Mouse (Mus musculus) hindbrain, embryonic 11.5 days (tissue): ENCODE data around the gene Ehbp1. TPM values are rescaled to one million over a fixed set of nuclear protein-coding genes. Genes with fewer than 3 reads are reported as not detected.

Source experiments
- ATAC-seq: fragments of 200-750 bp; cut with Nextera tagmentation; 2 replicates; pipeline ENCODE4 v1.8.0; 2017; ENCODE audit warnings: mild to moderate bottlenecking, moderate TSS enrichment, moderate library complexity; ENCODE audit not compliant: low FRiP score
- DNase-seq: peaks from one replicate; pipeline ENCODE4 v3.0.0-alpha.2; 2015; ENCODE audit warnings: low spot score
- H3K27ac ChIP-seq: fragments of 300-500 bp; sonication (generic); 2 replicates; pipeline ENCODE4 v1.5.1; 2014; ENCODE audit warnings: mild to moderate bottlenecking, low read depth, low read length
- H3K27me3 ChIP-seq: fragments of 300-500 bp; sonication (generic); 2 replicates; pipeline ENCODE4 v1.6.1; 2014; ENCODE audit warnings: mild to moderate bottlenecking, low read length, moderate library complexity, mixed read lengths; ENCODE audit not compliant: control insufficient read depth, insufficient read depth
- H3K36me3 ChIP-seq: fragments of 300-500 bp; sonication (generic); 2 replicates; pipeline ENCODE4 v1.6.1; 2014; ENCODE audit warnings: mild to moderate bottlenecking, low read length, moderate library complexity, mixed read lengths; ENCODE audit not compliant: control insufficient read depth, insufficient read depth
- H3K4me1 ChIP-seq: fragments of 300-500 bp; sonication (generic); replicated peaks from 2 replicates; pipeline ENCODE4 v1.6.1; 2014; ENCODE audit warnings: low read length, mixed read lengths; ENCODE audit not compliant: control insufficient read depth, insufficient read depth
- H3K4me2 ChIP-seq: fragments of 300-500 bp; sonication (generic); replicated peaks from 2 replicates; pipeline ENCODE4 v1.6.1; 2014; ENCODE audit warnings: mild to moderate bottlenecking, low read depth, low read length
- H3K4me3 ChIP-seq: fragments of 300-500 bp; sonication (generic); 2 replicates; pipeline ENCODE4 v1.5.1; 2014; ENCODE audit warnings: low read depth, low read length
- H3K9ac ChIP-seq: fragments of 300-500 bp; sonication (generic); 2 replicates; pipeline ENCODE4 v1.6.1; 2014; ENCODE audit warnings: low read depth, low read length
- H3K9me3 ChIP-seq: fragments of 300-500 bp; sonication (generic); 2 replicates; pipeline ENCODE4 v1.6.1; 2016; ENCODE audit warnings: low read length; ENCODE audit not compliant: control insufficient read depth
- WGBS: fragments of 180-500 bp; shearing (Covaris S2); extraction: QIAGEN DNeasy Blood & Tissue Kit; methylation state at CpG from one replicate; pipeline ENCODE4 v1.1.7; 2014; 5-methylcytosine and 5-hydroxymethylcytosine counted together
- polyA plus RNA-seq: library from polyadenylated mRNA; unstranded; fragments of >200 nt; fragmentation: Nextera tagmentation; extraction: Ambion mirVana; gene quantifications from 2 replicates; pipeline ENCODE4 v1.2.1, GENCODE M21; 2014

The Ehbp1 gene
- polyA plus RNA-seq: 15.0 and 24.8 TPM in 2 replicates

- H3K36me3 ChIP-seq: no peaks in the 10 kb centered on the region
- H3K9me3 ChIP-seq: no peaks in the 10 kb centered on the region
- no peaks in the 10 kb centered on the region for H3K27me3 ChIP-seq
- DNase-seq (no peak), ATAC-seq (no peak)
- H3K4me1 ChIP-seq: peaks cover 2% of the 10 kb centered on the region
- WGBS: 62% methylated on average over 2 of the region's 2 CpGs
- no peak within 1 kb of the TSS for H3K4me3 ChIP-seq
- no peak within 1 kb of the TSS for H3K4me2 ChIP-seq
- no peak within 1 kb of the TSS for H3K9ac ChIP-seq
- H3K27ac ChIP-seq: no peak within 1 kb of the TSS
These were observed at the start of gene Ehbp1 for GRCm38 (mm10) chr11:22342242-22343207. Gene Ehbp1 (minus strand): TSS chr11:22342292.

GRCm38 (mm10) chr11:22387472-22388098 lies 45.5 kb upstream of the Ehbp1 start:
- WGBS: 91% methylated on average over 6 of the region's 6 CpGs
- H3K27ac ChIP-seq: no peak overlapping the region

GRCm38 (mm10) chr11:22383532-22383931 lies 41.4 kb upstream of the Ehbp1 start:
- no peak for DNase-seq
- no peaks in the 10 kb centered on the region for H3K36me3 ChIP-seq
- H3K9ac ChIP-seq: no peak overlapping the region
- 97% methylated on average over 1 of the region's 1 CpGs for WGBS
- H3K9me3 ChIP-seq: no peaks in the 10 kb centered on the region
- no peak overlapping the region for H3K27ac ChIP-seq
- no peak for ATAC-seq
- H3K4me2 ChIP-seq: no peak overlapping the region
- no peak overlapping the region for H3K4me3 ChIP-seq
- no peaks in the 10 kb centered on the region for H3K27me3 ChIP-seq
- H3K4me1 ChIP-seq: no peaks in the 10 kb centered on the region

More at GRCm38 (mm10) chr11:22387472-22388098, 45.5 kb upstream of the Ehbp1 start:
- Histone ChIP-seq H3K4me1 (no peaks in the 10 kb centered on the region), H3K4me3 (no peak overlapping the region), H3K36me3 (no peaks in the 10 kb centered on the region), H3K9me3 (no peaks in the 10 kb centered on the region), H3K27me3 (no peaks in the 10 kb centered on the region), H3K9ac (no peak overlapping the region), H3K4me2 (no peak overlapping the region)
- ATAC-seq (no peak), DNase-seq (no peak)

- WGBS: 89% methylated on average over 2 of the region's 2 CpGs
- Histone ChIP-seq H3K9ac (no peak overlapping the region), H3K27me3 (no peaks in the 10 kb centered on the region), H3K4me3 (no peak overlapping the region), H3K36me3 (no peaks in the 10 kb centered on the region), H3K4me1 (no peaks in the 10 kb centered on the region), H3K4me2 (no peak overlapping the region), H3K9me3 (no peaks in the 10 kb centered on the region), H3K27ac (no peak overlapping the region)
- DNase-seq (no peak), ATAC-seq (no peak)
These were observed 32.7 kb upstream of the Ehbp1 start for GRCm38 (mm10) chr11:22374811-22375210.

- Histone ChIP-seq H3K9me3 (no peaks in the 10 kb centered on the region), H3K27ac (no peak overlapping the region), H3K4me1 (no peaks in the 10 kb centered on the region), H3K4me2 (no peak overlapping the region), H3K4me3 (no peak overlapping the region), H3K9ac (no peak overlapping the region), H3K27me3 (no peaks in the 10 kb centered on the region), H3K36me3 (no peaks in the 10 kb centered on the region)
- ATAC-seq (no peak), DNase-seq (no peak)
- 82% methylated on average over 3 of the region's 3 CpGs for WGBS
These were observed 31.2 kb upstream of the Ehbp1 start for GRCm38 (mm10) chr11:22373290-22373674.

GRCm38 (mm10) chr11:22372609-22373289 lies 30.7 kb upstream of the Ehbp1 start:
- WGBS: 100% methylated on average over 1 of the region's 1 CpGs
- Histone ChIP-seq H3K27ac (no peak overlapping the region), H3K9ac (no peak overlapping the region), H3K9me3 (no peaks in the 10 kb centered on the region), H3K4me2 (no peak overlapping the region), H3K4me3 (no peak overlapping the region), H3K36me3 (no peaks in the 10 kb centered on the region), H3K27me3 (no peaks in the 10 kb centered on the region), H3K4me1 (no peaks in the 10 kb centered on the region)
- no peak for ATAC-seq
- peak; percentile 4 for DNase-seq

- no peaks in the 10 kb centered on the region for H3K27me3 ChIP-seq
- no peak overlapping the region for H3K27ac ChIP-seq
- H3K9ac ChIP-seq: no peak overlapping the region
- DNase-seq (no peak), ATAC-seq (no peak)
- H3K36me3 ChIP-seq: no peaks in the 10 kb centered on the region
- no peaks in the 10 kb centered on the region for H3K9me3 ChIP-seq
- H3K4me2 ChIP-seq: no peak overlapping the region
- WGBS: 86% methylated on average over 2 of the region's 2 CpGs
- no peaks in the 10 kb centered on the region for H3K4me1 ChIP-seq
- H3K4me3 ChIP-seq: no peak overlapping the region
These were observed 27.7 kb upstream of the Ehbp1 start for GRCm38 (mm10) chr11:22369841-22370240.

- Histone ChIP-seq H3K27me3 (no peaks in the 10 kb centered on the region), H3K4me2 (no peak overlapping the region), H3K4me3 (no peak overlapping the region), H3K36me3 (no peaks in the 10 kb centered on the region), H3K4me1 (no peaks in the 10 kb centered on the region), H3K9ac (no peak overlapping the region), H3K27ac (no peak overlapping the region), H3K9me3 (no peaks in the 10 kb centered on the region)
- ATAC-seq (no peak), DNase-seq (no peak)
- WGBS: 94% methylated on average over 3 of the region's 3 CpGs
These were observed 26.5 kb upstream of the Ehbp1 start for GRCm38 (mm10) chr11:22368621-22369020.
